Mouse (Mus musculus): ENCODE results near the gene Syn3.
A peak's percentile ranks its signal among the peaks of the same experiment; 100 is the strongest.

Gene Syn3

DNA sequence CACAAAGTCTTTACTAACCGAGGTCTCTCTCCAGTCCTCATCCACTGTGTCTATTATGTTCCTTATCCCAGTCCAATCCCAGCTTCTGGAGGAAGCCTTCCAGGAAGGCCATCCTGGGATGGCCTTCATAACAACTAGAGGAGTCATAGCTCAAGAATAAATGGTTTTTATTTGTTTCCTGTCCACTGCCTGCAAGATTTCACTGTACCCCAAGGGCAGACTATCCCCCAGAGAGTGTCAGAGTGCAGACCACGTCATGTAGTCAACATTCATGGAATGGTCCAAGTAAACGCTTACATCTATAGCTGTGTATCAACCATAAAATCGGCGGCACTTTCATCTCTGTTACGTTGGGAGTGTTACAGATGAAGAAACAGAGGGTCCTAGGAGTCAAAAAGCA, 295.5 kb downstream of the Syn3 start:
- no peak for DNase-seq (ENCODE audit: low read depth)

- DNase-seq (ENCODE audit: low read depth): no peak
Observed at GRCm38 (mm10) chr10:86201826-86202225, 296.9 kb downstream of the Syn3 start.

DNA sequence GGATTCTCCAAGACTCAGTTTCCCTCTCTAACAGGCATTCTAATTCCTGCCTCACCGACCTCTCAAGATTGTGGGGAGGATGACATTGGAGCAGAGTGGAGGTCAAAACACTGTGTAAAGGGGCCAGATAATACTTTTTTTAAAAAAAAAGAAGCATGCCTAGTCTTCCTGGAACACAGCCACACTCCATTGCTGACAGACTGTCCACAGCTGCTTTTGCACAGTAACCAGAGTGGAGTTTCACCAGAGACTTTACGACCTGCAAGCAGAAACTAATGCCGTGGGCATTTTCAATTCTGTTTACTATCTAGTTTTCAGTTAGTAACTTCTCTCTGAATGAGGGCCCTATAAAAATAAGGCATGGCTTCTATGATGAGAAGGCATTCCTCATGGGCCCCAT, 297.7 kb downstream of the Syn3 start:
- no peak for DNase-seq (ENCODE audit: low read depth)

DNA sequence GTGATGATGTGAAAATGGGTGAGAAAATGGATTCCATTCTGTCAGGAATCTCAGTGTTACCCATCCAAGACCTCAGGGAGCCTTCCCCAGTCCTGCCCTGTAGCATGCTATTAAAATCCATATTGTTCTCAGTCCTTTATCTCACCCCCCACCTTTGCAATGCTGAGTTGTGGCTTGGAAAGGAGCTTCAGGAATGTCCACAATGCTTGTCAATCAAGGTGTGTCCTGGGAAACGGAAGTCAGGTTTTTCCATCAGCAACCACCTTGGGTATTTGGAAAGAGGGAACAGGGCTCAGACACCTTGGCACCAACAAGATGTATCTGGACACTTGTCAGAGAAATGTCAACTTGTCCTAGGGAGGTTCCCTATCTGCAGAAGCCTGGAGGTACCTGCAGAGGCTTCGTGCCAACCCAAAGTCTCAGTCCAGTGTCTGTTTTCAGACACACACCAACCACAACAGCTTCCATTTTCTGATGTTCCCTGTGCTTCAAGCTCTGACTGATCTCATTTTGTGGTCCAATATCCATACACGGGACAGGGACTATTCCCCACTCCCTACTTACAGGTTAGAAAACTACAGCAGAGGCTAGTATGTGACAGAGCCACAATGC, 302.2 kb downstream of the Syn3 start:
- DNase-seq (ENCODE audit: low read depth): no peak

- DNase-seq (ENCODE audit: low read depth): no peak
Observed at GRCm38 (mm10) chr10:86194722-86195121, 304.0 kb downstream of the Syn3 start.

DNA sequence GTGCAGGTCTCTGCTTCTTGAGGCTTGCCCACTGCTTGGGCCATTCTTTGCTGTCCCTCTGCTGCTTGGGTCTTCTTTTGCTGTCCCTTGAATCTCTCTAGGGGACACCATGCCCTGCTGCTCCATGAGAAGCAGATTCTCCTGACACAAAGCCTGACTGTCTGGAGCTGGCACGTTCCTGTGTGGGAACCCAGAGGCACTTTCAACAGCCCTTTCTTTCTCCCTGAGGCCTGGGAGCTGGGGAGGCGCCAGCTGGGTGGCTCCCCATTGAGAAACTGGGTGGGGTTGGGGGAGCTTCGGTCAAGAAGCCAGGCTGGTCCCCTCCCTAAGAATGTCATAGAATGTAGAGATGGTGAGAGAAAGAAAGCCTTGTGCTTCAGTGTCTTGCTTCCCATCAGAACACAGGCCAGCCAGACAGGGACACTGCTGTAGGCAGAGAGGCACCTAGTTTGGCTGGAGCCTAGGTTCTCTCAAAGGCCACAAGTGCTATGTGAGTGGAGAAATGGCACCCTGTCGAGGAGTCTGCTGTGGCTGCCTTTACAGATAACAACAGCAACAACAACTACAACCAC, 304.7 kb downstream of the Syn3 start:
- no peak for DNase-seq (ENCODE audit: low read depth)

DNA sequence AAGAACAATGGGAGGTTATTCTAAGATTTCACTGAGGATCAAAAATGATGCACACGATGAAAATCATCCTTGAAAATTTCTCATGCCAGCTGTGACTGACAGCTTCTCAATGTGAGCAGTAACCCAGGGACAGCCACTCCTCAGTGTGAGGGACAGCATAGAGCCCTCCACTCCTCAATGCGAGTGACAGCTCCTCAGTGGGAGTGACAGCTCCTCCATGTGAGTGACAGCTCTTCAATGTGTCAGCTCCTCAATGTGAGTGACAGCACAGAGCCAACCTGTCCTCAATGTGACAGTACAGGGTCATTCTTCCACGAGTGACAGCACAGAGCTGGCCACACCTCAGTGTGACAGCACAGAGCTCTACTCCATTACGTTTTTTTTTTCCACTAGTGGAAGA, 310.1 kb downstream of the Syn3 start:
- DNase-seq (ENCODE audit: low read depth): no peak

DNA sequence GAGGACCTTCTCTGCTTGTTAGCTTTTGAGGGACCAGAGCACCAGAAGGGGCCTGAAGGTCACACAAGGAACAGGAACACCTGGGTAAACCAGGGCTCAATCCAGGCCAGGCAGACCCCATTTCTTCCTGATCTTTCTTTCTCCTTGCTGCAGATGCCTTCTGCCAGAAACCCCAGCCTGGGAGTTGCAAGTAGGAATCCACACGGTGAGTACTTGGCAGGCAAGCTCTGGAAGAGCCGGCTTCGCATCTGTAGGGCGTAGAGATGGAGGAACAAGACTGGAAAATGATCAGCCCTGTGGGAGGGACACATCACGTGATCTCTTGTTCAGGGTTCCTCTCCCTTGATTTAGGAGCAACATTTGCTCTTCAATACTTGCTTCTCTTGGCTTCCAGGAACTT, 310.8 kb downstream of the Syn3 start:
- DNase-seq (ENCODE audit: low read depth): no peak

DNA sequence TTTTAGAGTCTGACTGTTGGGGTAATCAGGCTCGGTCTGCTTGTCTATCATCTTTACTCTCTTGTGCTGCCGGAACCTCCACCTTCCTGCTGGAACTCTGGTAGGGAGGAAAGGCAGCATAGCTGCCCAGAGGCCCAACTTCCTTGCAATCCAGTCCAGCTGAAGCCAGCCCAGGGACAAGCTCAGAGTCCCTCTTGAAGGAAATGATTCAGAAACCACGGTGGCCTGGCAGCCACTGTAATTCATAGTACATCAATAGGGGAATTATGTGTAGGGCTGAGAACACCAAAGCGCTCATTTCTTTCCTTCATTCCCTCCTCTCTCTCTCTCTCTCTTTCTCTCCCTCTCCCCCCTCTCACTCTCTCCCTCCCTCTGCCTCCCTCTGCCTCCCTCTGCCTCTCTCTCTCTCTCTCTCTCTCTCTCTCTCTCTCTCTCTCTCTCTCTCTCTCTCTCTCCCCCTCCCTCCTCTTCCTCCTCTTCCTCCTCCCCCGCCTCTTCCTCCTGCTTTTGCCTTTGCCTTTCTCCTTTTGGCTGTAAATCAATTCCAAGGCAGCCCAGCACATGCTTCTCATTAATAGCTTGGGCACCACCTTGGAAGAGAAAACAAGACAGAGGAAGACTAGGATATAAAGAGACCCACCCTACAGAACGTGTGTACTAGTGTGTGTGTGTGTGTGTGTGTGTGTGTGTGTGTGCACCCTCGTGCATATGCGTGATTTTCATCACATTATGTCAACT, 315.4 kb downstream of the Syn3 start:
- DNase-seq (ENCODE audit: low read depth): no peak

DNA sequence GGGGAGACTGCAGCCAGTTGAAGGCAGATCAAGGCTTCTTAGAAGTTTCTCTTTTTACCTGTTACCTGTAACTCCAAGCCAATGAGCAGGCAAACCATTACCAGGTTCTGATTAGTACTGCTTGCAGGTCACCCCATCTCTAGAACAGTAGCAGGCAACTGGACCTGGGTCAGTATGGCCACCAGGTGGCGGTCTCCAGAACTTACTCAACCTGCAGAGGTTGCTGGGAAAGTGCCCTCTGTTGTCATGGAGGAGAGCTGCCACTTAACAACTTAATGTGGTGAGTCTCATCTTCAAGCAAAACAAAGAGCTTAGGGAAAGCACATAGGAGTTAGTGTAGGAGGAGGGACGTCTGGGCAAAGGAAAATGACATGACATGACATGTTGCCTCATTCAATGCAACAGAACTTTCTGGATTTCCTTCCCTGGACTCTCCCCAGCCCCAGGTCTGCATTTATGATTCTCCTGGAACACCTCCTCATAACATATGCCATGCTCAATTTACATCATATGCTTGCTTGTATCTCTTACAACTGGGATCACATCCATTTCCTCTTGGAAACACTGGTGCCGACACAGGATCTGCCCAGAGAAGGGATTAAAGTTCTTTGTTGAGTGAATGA, 316.4 kb downstream of the Syn3 start:
- DNase-seq (ENCODE audit: low read depth): peak; percentile 9

- no peak for DNase-seq (ENCODE audit: low read depth)
Observed at GRCm38 (mm10) chr10:86176411-86176810, 322.3 kb downstream of the Syn3 start.

DNA sequence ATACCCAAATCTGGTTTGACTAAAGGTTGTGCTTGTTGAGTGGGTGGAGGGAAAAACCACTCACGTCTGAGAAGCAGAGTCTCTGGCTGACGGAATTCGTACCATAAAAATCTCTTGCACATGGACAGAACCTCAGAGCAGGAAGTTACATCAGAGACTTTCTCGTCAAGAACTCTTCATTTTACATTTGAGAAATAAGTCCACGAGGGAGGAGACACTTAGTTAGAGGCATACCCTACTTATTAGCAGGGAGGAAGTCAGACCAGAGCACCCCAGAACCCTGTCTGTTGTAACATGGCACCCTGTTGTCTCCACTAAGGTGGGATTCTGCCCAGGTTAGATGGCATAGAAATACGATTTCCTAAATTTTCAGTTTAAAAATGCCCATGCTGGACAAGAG, 324.7 kb downstream of the Syn3 start:
- DNase-seq (ENCODE audit: low read depth): no peak

GRCm38 (mm10) chr10:86173284-86173683, 325.4 kb downstream of the Syn3 start:
- DNase-seq (ENCODE audit: low read depth): no peak

- no peak for DNase-seq (ENCODE audit: low read depth)
Observed at GRCm38 (mm10) chr10:86171246-86171645, 327.4 kb downstream of the Syn3 start.

GRCm38 (mm10) chr10:86168084-86168483, 330.6 kb downstream of the Syn3 start:
- DNase-seq (ENCODE audit: low read depth): no peak

- no peak for DNase-seq (ENCODE audit: low read depth)
Observed at GRCm38 (mm10) chr10:86166854-86167268, 331.8 kb downstream of the Syn3 start.

DNA sequence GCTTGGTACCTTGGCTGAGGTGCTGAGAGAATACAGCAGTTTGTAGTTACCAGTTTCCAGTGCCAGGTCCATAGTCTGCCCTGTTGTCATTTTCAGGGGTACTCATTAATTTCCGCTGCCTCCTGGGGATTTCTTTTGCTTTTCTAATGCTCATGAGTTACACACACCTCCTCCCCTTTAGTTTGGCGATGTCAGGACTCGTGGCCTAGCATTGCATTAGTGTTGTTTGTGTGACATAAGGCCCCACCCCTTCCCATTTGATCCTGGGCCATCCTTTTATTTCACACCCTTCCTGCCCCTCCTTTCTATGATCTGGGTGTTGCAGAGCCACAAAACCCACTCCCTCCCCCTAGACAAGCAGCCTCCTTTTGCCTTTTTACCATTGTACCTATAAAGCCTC, 334.6 kb downstream of the Syn3 start:
- no peak for DNase-seq (ENCODE audit: low read depth)

DNA sequence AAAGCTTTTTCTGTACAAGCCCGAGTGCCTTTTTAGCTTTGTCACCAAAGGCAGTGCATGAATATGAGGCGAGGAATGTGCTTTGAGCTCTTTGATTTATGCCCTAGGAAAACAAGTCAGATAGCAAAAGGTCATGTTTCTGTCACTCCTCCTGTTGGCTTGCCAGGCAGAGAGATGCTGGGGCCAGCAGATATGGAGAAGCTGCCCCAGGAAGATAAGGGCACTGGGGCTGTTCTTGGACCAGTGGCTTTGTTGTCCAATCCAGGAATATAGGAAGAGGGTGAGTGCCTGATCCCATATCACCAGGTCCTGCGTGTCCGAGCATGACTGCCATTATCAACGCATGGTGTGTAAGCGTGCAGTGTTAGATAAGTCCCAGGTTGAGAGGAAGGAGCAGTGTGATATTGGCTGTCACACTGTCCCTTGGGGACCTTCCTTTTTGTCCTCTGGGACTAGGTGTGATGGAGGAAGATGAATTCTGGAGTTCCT, 336.9 kb downstream of the Syn3 start:
- no peak for DNase-seq (ENCODE audit: low read depth)

DNA sequence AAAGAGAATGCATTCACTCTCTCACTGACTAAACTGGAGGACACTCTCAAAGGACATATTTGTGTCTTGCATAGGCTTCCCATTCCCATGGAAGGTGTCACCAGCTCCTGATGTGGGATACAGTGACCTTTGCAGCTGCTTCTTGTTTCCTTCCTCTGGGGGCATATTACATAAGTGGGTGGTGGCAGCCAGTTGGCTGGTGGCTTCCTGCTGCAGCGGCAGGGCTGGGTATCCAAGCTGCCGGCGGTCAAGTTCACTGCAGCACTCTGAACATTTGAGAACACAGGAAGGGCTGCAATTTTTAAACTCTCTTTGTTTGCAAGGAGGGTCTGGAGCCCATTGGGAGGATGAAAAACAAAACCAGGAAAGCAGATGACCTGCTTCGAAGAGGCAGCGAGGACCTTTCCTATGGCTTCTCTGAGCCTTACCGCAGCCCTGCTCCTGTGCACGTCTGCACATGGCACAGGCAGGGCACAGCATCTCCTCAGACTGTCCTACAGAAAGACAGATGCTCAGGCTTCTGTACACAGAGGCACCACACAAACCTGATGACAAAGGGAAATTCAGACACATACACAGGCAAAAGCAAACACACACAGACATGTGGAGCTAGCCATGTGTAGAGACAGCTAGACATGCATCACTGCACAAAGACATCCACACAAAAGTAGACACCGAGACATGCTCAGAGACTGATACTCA, 340.3 kb downstream of the Syn3 start:
- no peak for DNase-seq (ENCODE audit: low read depth)

- DNase-seq (ENCODE audit: low read depth): no peak
Observed at GRCm38 (mm10) chr10:86155344-86155743, 343.4 kb downstream of the Syn3 start.

DNA sequence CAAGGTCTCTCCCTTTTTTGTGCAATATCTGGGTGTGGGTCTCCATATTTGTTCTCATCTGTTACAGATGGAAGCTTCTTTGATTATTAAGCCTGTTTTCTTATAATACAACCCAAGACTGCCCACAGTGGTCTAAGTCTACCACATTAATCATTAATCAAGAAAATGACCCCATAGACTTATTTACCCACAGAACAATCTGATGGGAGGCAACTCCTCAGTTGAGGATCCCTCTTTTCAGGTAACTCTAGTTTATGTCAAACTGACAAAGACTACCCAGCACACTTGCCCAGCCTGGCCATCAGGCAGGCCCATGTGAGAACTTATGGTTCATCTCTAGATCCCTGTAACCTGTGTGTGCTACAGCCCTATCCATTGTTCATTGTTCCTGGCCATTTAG, 345.5 kb downstream of the Syn3 start:
- no peak for DNase-seq (ENCODE audit: low read depth)

DNA sequence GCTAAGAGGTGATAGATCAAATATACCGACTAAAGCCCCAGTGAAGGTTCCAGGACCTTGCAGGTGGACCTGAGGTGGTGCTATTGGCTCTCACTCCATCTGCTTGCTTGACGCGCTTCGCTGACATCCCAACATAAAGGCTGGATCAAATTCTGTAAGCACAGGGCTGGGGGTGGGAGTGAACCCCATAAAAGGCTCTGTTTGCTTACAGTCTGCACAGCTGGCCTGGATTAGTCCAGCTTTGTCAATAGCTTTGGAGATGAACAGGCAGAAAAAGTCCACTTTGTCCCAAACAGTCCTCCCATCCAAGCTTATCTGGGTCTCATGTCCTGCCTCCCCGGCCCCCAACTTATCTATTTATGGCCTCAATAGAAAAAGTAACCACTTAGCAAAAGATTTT, 347.3 kb downstream of the Syn3 start:
- DNase-seq (ENCODE audit: low read depth): no peak

All from naive thymus-derived CD4-positive, alpha-beta T cell, adult 2 months (primary cell).